Mouse (Mus musculus) brain, embryonic 14.5 days (tissue): ENCODE results near the gene Capza1.

Experiments used
- CTCF ChIP-seq: fragments of 200-500 bp; IDR thresholded peaks from 2 replicates; pipeline ENCODE4 v1.5.1; 2012; ENCODE audit warnings: inconsistent platforms, mild to moderate bottlenecking, moderate library complexity, borderline replicate concordance; ENCODE audit not compliant: insufficient read depth, insufficient read length; ENCODE audit errors: extremely low read depth
- POLR2A ChIP-seq: fragments of 200-500 bp; IDR thresholded peaks from 2 replicates; pipeline ENCODE4 v1.6.1; 2012; ENCODE audit warnings: mild to moderate bottlenecking, inconsistent platforms, borderline replicate concordance; ENCODE audit not compliant: poor library complexity, insufficient read depth, insufficient read length, severe bottlenecking; ENCODE audit errors: extremely low read depth

DNA sequence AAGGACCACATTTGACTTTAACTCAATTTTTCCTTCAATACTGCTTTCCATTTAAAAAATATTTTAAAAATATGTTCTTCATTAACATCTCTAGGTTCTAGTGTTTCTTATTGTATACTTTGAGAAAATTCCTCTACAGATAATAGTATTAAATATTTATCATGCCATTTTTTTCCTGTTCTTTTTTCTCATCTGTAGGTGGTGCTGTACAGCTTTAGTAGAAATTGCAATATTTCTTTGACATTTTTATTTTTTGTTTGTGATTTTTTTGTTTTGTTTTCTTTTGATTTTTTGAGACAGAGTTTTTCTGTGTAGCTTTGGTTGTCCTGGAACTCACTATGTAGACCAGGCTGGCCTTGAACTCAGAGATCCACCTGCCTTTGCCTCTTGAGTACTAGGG lies 5.3 kb upstream of the Capza1 start:
- TF ChIP-seq CTCF (no peak), POLR2A (no peak)
